Mouse (Mus musculus): ENCODE measurements around the gene Sap30bp. TPM values are rescaled to one million over a fixed set of nuclear protein-coding genes. Genes with fewer than 3 reads are reported as not detected.

The Sap30bp gene
- polyA plus RNA-seq, 1 experiment from 2014 or later = 46.3 TPM

GRCm38 (mm10) chr11:115929031-115929430 is 4.1 kb upstream of the Sap30bp start:
- POLR2A ChIA-PET = interaction anchor here (0.5 kb wide), 1 partner anchor 13 kb away, joined by 3 read pairs; no protein-coding TSS in a partner anchor
- DNase-seq (ENCODE audit: low read depth, low spot score) (no peak), ATAC-seq (no peak)
- no peaks in the 10 kb centered on the region for H3K27me3 ChIP-seq
- CTCF ChIA-PET = no interaction called here
- TF ChIP-seq CTCF (IDR thresholded peaks at IDR 0.05) = no peak
- in situ Hi-C loops (cut with MboI; ENCODE audit: low pct_unique_long_range_greater_than_20kb) = loop anchor here (25.0 kb wide), 1 partner anchor 533 kb away; the partner anchor contains the start of gene Qrich2

- POLR2A ChIA-PET = interaction anchor here (0.7 kb wide), 1 partner anchor 14 kb away, joined by 3 read pairs; no protein-coding TSS in a partner anchor
- in situ Hi-C loops (cut with MboI; ENCODE audit: low pct_unique_long_range_greater_than_20kb) = loop anchor here (25.0 kb wide), 1 partner anchor 532 kb away; the partner anchor contains the start of gene Qrich2
- ATAC-seq = no peak
- no peak for DNase-seq (ENCODE audit: low read depth, low spot score)
- no peak for TF ChIP-seq CTCF (IDR thresholded peaks at IDR 0.05)
- no peaks in the 10 kb centered on the region for H3K27me3 ChIP-seq
- CTCF ChIA-PET = interaction anchor here (1.2 kb wide), 1 partner anchor 10 kb away, joined by 4 read pairs; no protein-coding TSS in a partner anchor
Observed at GRCm38 (mm10) chr11:115929818-115930217, 3.3 kb upstream of the Sap30bp start.

GRCm38 (mm10) chr11:115931235-115931634 is 1.8 kb upstream of the Sap30bp start:
- ChIA-PET CTCF (no interaction called here), POLR2A (no interaction called here)
- no peak for TF ChIP-seq CTCF (IDR thresholded peaks at IDR 0.05)
- in situ Hi-C loops (cut with MboI; ENCODE audit: low pct_unique_long_range_greater_than_20kb) = loop anchor here (25.0 kb wide), 1 partner anchor 531 kb away; the partner anchor contains the start of gene Qrich2
- DNase-seq (ENCODE audit: low read depth, low spot score) = no peak
- no peak for ATAC-seq
- H3K27me3 ChIP-seq = no peaks in the 10 kb centered on the region

- peak; percentile 33 for ATAC-seq
- TF ChIP-seq CTCF (IDR thresholded peaks at IDR 0.05) = no peak
- in situ Hi-C loops (cut with MboI; ENCODE audit: low pct_unique_long_range_greater_than_20kb) = loop anchor here (25.0 kb wide), 1 partner anchor 529 kb away; the partner anchor contains the start of gene Qrich2
- ChIA-PET CTCF (interaction anchor here (1.5 kb wide), 1 partner anchor 73 kb away, joined by 4 read pairs; no protein-coding TSS in a partner anchor), POLR2A (no interaction called here)
- no peaks in the 10 kb centered on the region for H3K27me3 ChIP-seq
- DNase-seq (ENCODE audit: low read depth, low spot score) = no peak
Observed at GRCm38 (mm10) chr11:115933747-115934110, 647 bp downstream of the Sap30bp start.

GRCm38 (mm10) chr11:115939690-115940329 is 6.7 kb downstream of the Sap30bp start:
- DNase-seq (ENCODE audit: low read depth, low spot score) = no peak
- in situ Hi-C loops (cut with MboI; ENCODE audit: low pct_unique_long_range_greater_than_20kb) = loop anchor here (5.0 to 25.0 kb wide), 2 partner anchors 57 to 522 kb away; partner anchors contain the start of gene Qrich2
- no peaks in the 10 kb centered on the region for H3K27me3 ChIP-seq
- ATAC-seq = no peak
- TF ChIP-seq CTCF (IDR thresholded peaks at IDR 0.05) = no peak
- POLR2A ChIA-PET = interaction anchor here (0.8 kb wide), 2 partner anchors 60 to 73 kb away, joined by 3 to 5 read pairs; partner anchors contain the start of gene Galk1
- CTCF ChIA-PET = interaction anchor here (0.6 to 2.7 kb wide), 16 partner anchors 9 to 74 kb away, joined by 3 to 17 read pairs (median 4); no protein-coding TSS in a partner anchor

- DNase-seq (ENCODE audit: low read depth, low spot score) (no peak), ATAC-seq (no peak)
- no peak for TF ChIP-seq CTCF (IDR thresholded peaks at IDR 0.05)
- ChIA-PET CTCF (interaction anchor here (1.1 to 1.4 kb wide), 5 partner anchors 13 to 189 kb away, joined by 3 to 6 read pairs (median 4); partner anchors contain the start of gene Trim65), POLR2A (no interaction called here)
- no peaks in the 10 kb centered on the region for H3K27me3 ChIP-seq
- in situ Hi-C loops (cut with MboI; ENCODE audit: low pct_unique_long_range_greater_than_20kb) = loop anchor here (25.0 kb wide), 1 partner anchor 520 kb away; the partner anchor contains the start of gene Qrich2
Observed at GRCm38 (mm10) chr11:115941980-115942379, 8.9 kb downstream of the Sap30bp start.

- ATAC-seq = no peak
- CTCF ChIA-PET = interaction anchor here (0.9 kb wide), 1 partner anchor 54 kb away, joined by 4 read pairs; no protein-coding TSS in a partner anchor
- DNase-seq (ENCODE audit: low read depth, low spot score) = no peak
- no peaks in the 10 kb centered on the region for H3K27me3 ChIP-seq
- POLR2A ChIA-PET = no interaction called here
- TF ChIP-seq CTCF (IDR thresholded peaks at IDR 0.05) = no peak
- in situ Hi-C loops (cut with MboI; ENCODE audit: low pct_unique_long_range_greater_than_20kb) = loop anchor here (25.0 kb wide), 1 partner anchor 517 kb away; the partner anchor contains the start of gene Qrich2
Observed at GRCm38 (mm10) chr11:115945247-115945646, 12.2 kb downstream of the Sap30bp start.

GRCm38 (mm10) chr11:115946221-115946828 is 13.2 kb downstream of the Sap30bp start:
- ATAC-seq (no peak), DNase-seq (ENCODE audit: low read depth, low spot score) (no peak)

GRCm38 (mm10) chr11:115948316-115948715 is 15.2 kb downstream of the Sap30bp start:
- ChIA-PET POLR2A (no interaction called here), CTCF (interaction anchor here (1.1 to 1.5 kb wide), 2 partner anchors 9 to 12 kb away, joined by 3 to 5 read pairs; no protein-coding TSS in a partner anchor)
- TF ChIP-seq CTCF (IDR thresholded peaks at IDR 0.05) = no peak
- DNase-seq (ENCODE audit: low read depth, low spot score) = no peak
- ATAC-seq = no peak
- in situ Hi-C loops (cut with MboI; ENCODE audit: low pct_unique_long_range_greater_than_20kb) = loop anchor here (25.0 kb wide), 1 partner anchor 514 kb away; the partner anchor contains the start of gene Qrich2
- H3K27me3 ChIP-seq = no peaks in the 10 kb centered on the region

More at GRCm38 (mm10) chr11:115946221-115946828, 13.2 kb downstream of the Sap30bp start:
- TF ChIP-seq CTCF (IDR thresholded peaks at IDR 0.05) = no peak
- ChIA-PET CTCF (no interaction called here), POLR2A (no interaction called here)
- in situ Hi-C loops (cut with MboI; ENCODE audit: low pct_unique_long_range_greater_than_20kb) = loop anchor here (25.0 kb wide), 1 partner anchor 516 kb away; the partner anchor contains the start of gene Qrich2
- H3K27me3 ChIP-seq = no peaks in the 10 kb centered on the region

GRCm38 (mm10) chr11:115950719-115951118 is 17.6 kb downstream of the Sap30bp start:
- ChIA-PET POLR2A (no interaction called here), CTCF (no interaction called here)
- ATAC-seq (no peak), DNase-seq (ENCODE audit: low read depth, low spot score) (no peak)
- TF ChIP-seq CTCF (IDR thresholded peaks at IDR 0.05) = no peak
- H3K27me3 ChIP-seq = no peaks in the 10 kb centered on the region
- in situ Hi-C loops (cut with MboI; ENCODE audit: low pct_unique_long_range_greater_than_20kb) = no loop called here
